12 mouse cellular contexts compared by ENCODE assay signal in the genomic region with DNA sequence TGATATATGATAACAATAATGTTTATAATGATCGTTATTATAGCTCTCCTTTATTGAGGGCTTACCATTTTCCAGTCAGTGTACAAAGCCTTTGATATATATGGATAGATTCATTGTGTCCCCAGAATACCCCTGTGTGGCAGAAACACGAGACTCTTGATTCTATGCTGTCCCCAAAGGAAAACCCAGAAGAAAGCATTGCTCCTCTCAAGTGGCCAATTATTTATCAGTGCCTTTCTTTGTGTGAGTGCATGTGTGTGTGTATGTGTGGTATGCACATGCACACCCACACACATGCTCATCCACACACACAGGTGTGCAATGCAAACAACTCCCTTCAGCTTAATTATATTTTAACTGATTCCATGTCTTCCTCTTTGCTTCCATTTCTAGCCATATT. TPM values are rescaled to one million over a fixed set of nuclear protein-coding genes. Genes with fewer than 3 reads are reported as not detected.
"Had no signal": no experiment of that assay in that cellular context is flagged by ENCODE, and none has a peak within 500 bp of the region (broad histone marks: within the 10 kb centered on the region; RNA-seq: fewer than 3 reads in every experiment).

No protein-coding gene starts in this region.

- H3K36me3 ChIP-seq: limb, embryonic 13.5 days; liver, embryonic 15.5 days; midbrain, embryonic 13.5 days had no signal

- H3K9ac ChIP-seq: limb, embryonic 13.5 days; liver, embryonic 15.5 days; midbrain, embryonic 13.5 days had no signal

- H3K4me1 ChIP-seq: limb, embryonic 13.5 days; liver, embryonic 15.5 days; midbrain, embryonic 13.5 days had no signal

- H3K4me3 ChIP-seq: limb, embryonic 13.5 days; liver, embryonic 15.5 days; midbrain, embryonic 13.5 days had no signal

- H3K27me3 ChIP-seq: limb, embryonic 13.5 days; liver, embryonic 15.5 days; midbrain, embryonic 13.5 days had no signal

- H3K4me2 ChIP-seq: limb, embryonic 13.5 days; liver, embryonic 15.5 days; midbrain, embryonic 13.5 days had no signal

- H3K27ac ChIP-seq: kidney, postnatal 0 days; limb, embryonic 13.5 days; liver, embryonic 15.5 days; midbrain, embryonic 13.5 days had no signal

- DNase-seq: kidney, adult 9 months; kidney, postnatal 36 days; lung, adult 2 months; lung, postnatal 36 days; thymus, adult 18-20 months; thymus, postnatal 14 days had no signal

- H3K9me3 ChIP-seq: limb, embryonic 13.5 days; liver, embryonic 15.5 days; midbrain, embryonic 13.5 days had no signal

- ATAC-seq: lung, postnatal 0 days; midbrain, embryonic 13.5 days had no signal

RNA-seq across cellular contexts. Expression of a gene that starts 25.8 kb away (rescaled TPM):
- polyA plus RNA-seq: liver, adult 2 months; lung, postnatal 0 days had no signal
